Mouse (Mus musculus): ENCODE results near the gene Kcnmb2.

Gene Kcnmb2

DNA sequence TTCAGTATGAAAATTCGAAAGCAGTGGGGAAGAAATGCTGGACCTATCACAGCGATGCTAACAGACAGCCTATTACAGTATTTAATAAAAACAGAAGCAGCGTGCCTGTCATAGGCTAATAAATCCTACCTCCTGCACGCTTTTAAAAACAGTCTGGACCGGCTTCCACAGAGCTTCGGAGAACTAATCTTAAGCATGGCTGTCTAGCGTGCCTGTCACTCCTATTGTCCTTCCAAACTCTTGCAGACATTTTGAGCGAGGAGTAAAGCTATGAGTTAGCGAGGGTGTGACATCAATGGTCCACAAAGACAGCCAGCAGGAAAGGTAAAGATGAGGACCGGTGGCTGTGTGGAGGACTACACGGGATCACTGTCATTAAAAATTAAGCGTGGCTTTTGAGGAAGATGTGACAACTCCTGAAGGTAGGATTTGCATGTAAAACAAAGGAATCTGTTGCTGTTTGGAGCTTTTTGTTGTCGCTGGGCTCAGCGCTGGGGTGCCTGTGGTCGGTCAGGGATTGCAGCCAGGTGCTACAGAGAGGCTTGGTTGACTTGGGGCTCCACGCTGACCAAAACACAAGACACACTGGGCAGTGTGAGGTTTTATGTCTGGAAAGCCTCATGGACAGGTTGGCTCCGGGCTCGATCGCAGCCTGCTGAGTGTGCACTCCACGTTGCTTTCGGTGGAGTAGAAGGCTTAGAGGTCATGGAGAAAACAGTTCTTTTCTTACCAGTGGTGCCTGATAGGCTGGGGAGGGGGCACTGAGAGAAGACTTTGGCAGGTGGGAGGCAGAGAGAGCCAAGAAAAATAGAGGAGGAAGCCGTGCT, at the start of gene Kcnmb2:
Gene Kcnmb2, plus strand, starts transcription at position 4 of the 827 bp plus-strand sequence.
- no peak for DNase-seq (ENCODE audit: low read depth in 2 of 2, low spot score in 2 of 2)

GRCm38 (mm10) chr3:31863522-31863921, 38.8 kb upstream of the Kcnmb2 start:
- DNase-seq (ENCODE audit: low read depth in 2 of 2, low spot score in 2 of 2), result no peak

GRCm38 (mm10) chr3:31864070-31864469, 38.2 kb upstream of the Kcnmb2 start:
- no peak for DNase-seq (ENCODE audit: low read depth in 2 of 2, low spot score in 2 of 2)

DNA sequence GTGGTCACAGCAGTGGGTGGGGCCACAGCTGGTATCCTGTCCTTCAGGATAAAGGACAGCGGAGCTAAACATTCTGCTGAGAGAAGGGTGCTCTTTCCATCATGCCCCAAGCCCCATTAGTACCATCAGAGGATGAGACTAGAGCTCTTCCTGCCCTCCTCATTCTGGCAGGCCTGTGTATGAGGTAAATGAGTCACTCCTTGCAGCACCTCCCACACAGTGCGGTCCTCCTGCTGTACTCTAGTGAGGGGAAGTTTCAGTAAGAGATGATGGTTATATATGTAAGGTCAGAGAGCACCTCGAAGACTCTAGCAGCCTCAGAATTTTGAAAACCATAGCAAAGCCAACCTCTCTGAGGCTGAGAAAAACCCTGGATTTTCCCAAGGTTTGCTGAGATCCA, 30.8 kb upstream of the Kcnmb2 start:
- no peak for DNase-seq (ENCODE audit: low read depth in 2 of 2, low spot score in 2 of 2)

- no peak for DNase-seq (ENCODE audit: low read depth in 2 of 2, low spot score in 2 of 2)
Measured at GRCm38 (mm10) chr3:31882621-31883131, 19.6 kb upstream of the Kcnmb2 start.

GRCm38 (mm10) chr3:31892653-31893052, 9.7 kb upstream of the Kcnmb2 start:
- DNase-seq (ENCODE audit: low read depth in 2 of 2, low spot score in 2 of 2), result no peak

DNA sequence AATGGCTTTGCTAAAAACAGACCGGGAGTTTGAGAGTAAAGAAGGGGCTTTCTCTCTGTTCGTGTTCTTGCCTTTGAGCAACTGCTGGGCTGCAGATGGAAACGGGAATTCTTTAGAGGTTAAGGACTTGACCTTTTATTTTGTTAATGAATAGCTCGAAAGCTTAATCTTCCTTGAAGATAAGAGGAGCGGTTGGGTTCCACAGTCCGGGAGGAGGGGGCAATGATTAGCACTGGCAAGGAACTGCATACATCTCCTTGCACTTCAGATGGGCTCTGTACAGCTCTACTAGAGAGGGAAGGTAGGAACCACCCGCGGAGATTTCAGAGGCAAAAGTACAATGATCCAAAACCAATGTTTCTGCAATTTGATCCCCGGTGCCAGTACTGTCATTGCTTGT, 1.2 kb downstream of the Kcnmb2 start:
- no peak for DNase-seq (ENCODE audit: low read depth in 2 of 2, low spot score in 2 of 2)

DNA sequence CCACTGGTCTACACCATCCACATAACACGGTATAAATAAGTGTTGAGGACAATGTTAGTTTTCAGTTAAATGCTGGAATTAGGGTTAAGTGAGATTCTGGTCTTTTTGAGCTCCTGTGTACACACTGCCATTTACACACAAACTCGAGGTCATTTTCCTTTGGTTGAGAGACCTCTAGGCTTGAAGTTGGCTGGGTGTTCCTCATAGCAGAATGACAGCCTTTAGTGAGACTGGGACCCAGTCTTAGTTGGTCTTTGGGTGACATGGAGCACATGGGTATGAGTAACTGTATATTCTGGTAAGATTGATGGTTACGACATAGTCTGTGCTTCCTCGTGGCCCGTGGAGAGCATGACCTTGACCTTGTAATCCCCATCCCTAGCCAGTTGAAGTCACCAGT, 1.8 kb downstream of the Kcnmb2 start:
- DNase-seq (ENCODE audit: low read depth in 2 of 2, low spot score in 2 of 2), result no peak

- DNase-seq (ENCODE audit: low read depth in 2 of 2, low spot score in 2 of 2), result no peak
Measured at GRCm38 (mm10) chr3:31911168-31911567, 8.9 kb downstream of the Kcnmb2 start.

- DNase-seq (ENCODE audit: low read depth in 2 of 2, low spot score in 2 of 2), result no peak
Measured at GRCm38 (mm10) chr3:31911690-31912089, 9.4 kb downstream of the Kcnmb2 start.

DNA sequence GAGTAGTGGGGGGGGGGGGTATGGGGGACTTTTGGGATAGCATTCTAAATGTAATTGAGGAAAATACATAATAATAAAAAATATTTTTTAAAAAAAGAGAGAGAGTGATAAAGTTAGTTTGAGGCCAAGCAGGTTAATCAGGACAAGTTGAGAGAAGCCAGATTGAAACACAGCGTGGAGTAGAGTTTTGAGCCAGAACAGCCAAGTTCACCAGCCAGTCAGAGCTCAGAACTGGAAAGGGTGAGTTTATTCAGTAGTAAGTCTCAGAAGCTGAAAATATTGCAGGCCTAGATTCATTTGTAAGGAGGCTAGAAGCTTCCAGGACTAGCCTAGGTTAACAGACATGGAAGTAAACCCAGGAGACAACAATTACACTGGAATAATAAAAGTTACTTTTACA, 26.2 kb downstream of the Kcnmb2 start:
- DNase-seq (ENCODE audit: low read depth in 2 of 2, low spot score in 2 of 2), result no peak

DNA sequence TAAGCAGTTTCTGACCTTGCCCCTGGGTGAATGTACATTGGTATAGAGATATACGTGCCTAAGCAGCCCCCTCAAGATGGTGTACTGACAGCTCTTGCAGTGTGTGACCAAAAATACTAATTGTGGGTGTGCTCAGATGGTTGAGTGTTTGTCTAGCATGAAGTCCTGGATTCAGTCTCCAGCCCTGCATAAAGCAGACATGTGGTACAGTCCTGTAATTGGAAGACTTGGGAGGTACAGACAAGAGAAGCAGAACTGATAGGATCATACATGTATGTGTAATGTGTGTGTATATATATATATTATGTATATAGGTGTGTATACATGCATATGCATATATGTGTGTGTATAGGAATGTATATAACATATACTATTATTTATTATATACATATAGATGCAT, 32.4 kb downstream of the Kcnmb2 start:
- no peak for DNase-seq (ENCODE audit: low read depth in 2 of 2, low spot score in 2 of 2)

GRCm38 (mm10) chr3:31941478-31941877, 39.2 kb downstream of the Kcnmb2 start:
- DNase-seq (ENCODE audit: low read depth in 2 of 2, low spot score in 2 of 2), result no peak

GRCm38 (mm10) chr3:31954213-31954612, 51.9 kb downstream of the Kcnmb2 start:
- DNase-seq (ENCODE audit: low read depth in 2 of 2, low spot score in 2 of 2), result no peak

- no peak for DNase-seq (ENCODE audit: low read depth in 2 of 2, low spot score in 2 of 2)
Measured at GRCm38 (mm10) chr3:31955004-31955403, 52.7 kb downstream of the Kcnmb2 start.

DNA sequence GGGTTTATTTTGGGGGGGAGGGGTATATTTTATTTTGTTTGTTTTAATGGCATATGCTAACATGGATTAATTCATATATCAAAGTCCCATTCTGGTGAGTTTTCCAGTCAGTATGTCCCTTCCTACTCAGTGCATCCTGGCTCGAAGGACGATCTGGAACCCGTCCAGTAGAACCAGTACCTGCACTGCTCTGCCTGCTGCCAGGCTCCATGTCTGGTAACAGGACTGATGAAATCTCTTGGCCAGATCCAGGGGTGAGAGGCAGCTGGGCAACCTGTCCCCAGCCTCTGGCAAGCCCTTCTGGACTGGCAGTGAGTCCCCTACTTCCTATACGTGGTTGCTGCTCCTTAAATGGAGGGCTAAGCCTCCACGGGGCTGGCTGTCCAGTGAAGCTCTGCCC, 57.5 kb downstream of the Kcnmb2 start:
- DNase-seq (ENCODE audit: low read depth in 2 of 2, low spot score in 2 of 2), result no peak

- no peak for DNase-seq (ENCODE audit: low read depth in 2 of 2, low spot score in 2 of 2)
Measured at GRCm38 (mm10) chr3:31961175-31961574, 58.9 kb downstream of the Kcnmb2 start.

- DNase-seq (ENCODE audit: low read depth in 2 of 2, low spot score in 2 of 2), result no peak
Measured at GRCm38 (mm10) chr3:31963076-31963475, 60.8 kb downstream of the Kcnmb2 start.

DNA sequence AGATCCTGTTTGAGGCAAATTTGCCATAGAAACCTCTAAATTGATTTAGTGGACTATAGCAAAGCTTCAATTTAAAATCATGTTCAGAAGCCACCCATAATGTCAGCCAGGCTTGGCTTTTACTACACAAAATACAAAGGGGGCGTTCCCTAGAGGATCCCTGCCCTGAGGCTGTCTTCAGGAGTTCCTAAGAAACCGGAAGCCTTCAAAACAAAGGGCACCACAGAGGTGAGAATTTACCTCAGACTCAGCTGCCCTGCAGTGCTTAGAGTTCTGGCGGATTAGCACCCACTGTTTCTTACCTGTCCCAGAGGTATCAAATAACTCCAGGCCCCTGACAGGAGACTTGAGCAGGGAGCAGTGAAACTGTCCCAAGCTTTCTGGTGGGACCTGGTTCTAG, 77.4 kb downstream of the Kcnmb2 start:
- DNase-seq (ENCODE audit: low read depth in 2 of 2, low spot score in 2 of 2), result no peak

DNA sequence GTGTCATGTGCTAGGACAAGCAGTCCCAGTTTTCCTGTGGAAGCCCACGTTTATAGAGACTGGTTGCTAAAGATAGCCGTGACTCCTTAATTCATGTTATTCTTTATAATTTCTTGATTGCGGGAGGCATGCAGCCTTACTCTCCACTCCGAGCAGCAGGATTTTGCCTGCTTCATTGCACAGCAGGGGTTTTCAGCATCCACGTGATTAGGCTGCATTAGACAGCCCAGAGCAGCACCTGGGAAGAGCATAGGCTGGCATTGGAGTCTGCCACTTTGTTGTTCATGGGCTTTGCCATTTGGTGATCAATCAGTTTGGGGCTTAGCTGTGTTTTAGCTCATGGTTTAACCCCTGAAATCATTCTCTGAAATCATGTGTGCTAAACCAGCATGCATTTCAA, 80.1 kb downstream of the Kcnmb2 start:
- DNase-seq (ENCODE audit: low read depth in 2 of 2, low spot score in 2 of 2), result no peak

GRCm38 (mm10) chr3:31985103-31985502, 82.8 kb downstream of the Kcnmb2 start:
- no peak for DNase-seq (ENCODE audit: low read depth in 2 of 2, low spot score in 2 of 2)

DNA sequence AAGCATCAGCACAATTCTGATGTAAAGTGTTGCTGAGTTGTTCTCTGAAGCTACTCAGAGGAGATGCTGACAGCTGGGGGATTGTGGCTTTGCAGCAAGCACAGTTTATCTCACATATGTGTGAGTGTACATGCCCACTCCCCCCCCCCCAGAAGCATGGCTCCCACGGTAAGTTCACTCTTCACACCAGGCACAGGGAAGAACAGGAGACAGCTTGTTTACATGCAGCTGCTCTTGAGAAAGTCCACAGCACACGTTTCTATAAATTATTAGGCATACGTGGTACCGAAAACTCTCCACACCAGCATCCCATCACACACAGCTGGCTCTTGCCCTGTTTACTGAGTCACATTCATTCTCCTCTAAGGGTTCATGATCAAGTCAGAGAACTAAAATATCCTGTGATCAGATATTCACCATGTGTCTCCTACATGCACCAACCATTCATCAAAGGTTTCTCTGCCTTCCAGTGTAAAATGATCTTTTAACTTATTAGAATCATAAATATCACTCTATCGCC, 89.3 kb downstream of the Kcnmb2 start:
- DNase-seq (ENCODE audit: low read depth in 2 of 2, low spot score in 2 of 2), result no peak

DNA sequence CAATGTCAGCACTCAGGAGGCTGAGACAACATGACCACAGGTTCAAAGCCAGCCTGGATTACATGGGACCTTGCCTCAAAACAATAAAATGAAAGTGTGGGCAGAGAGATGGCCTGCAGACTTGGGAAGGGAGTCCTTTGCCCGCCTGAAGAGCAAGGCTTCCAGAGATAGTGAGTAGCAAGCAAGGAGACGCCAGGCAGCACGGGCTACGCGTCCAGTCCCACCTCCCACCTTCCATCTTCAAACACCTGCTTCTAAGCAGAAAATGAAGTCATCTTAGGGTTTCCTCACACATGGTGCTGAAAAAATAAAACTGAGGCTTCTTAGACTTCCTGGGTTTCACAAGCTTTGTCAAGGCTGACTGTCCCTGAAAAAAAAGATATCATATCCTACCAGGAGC, 109.3 kb downstream of the Kcnmb2 start:
- DNase-seq (ENCODE audit: low read depth in 2 of 2, low spot score in 2 of 2), result no peak

Data from CD8-positive naive resting alpha-beta T cell, adult 2 months (primary cell).